Mouse (Mus musculus) lung, postnatal 4 days (tissue): ENCODE data around the gene 1700025C18Rik.

Source experiments
- DNase-seq, 2 experiments: peaks; one replicate each; pipeline ENCODE4 v3.0.0; 2021

1700025C18Rik gene

DNA sequence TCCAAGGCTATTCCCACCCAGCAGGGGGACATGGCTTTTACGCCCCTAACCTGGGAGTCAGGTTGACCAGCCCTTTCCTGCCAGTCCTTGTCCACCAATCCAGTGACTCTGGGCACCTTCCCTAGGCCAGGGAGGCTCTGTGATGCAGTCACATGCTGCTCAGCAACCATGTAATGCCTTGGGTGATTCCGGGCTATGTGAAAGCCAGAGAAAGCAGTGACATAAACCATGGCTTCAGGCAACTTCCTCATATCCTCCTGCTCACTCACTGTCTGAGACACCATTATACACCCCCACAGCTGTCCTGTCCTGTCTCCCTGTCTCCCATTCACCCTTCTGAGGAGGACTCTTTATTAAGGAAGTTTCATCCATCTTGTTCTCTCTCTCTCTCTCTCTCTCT is at the start of gene 1700025C18Rik:
1700025C18Rik (minus strand) TSS at position 101 of the 400 bp plus-strand sequence.
- DNase-seq: no peak

DNA sequence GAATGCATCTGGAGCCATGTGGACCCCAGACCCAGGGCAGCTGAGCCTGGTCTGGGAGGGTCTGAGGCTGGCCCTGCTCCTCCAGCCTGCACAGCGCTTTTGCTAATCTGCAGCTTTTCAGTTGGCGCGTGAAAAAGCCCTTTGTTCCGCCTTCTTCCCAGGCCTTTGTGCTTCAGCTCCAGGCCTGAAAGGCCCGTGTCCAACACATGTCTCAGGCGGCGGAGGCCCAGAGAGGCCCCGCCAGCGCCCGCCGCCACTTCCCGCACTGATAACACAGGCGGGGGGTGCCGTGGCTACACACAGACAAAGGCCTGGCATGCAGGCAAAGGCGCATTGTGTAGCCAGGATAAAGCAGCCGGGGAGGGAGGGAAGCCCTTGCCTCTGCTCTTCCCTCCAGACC is 45.5 kb upstream of the 1700025C18Rik start:
- DNase-seq: no peak

DNA sequence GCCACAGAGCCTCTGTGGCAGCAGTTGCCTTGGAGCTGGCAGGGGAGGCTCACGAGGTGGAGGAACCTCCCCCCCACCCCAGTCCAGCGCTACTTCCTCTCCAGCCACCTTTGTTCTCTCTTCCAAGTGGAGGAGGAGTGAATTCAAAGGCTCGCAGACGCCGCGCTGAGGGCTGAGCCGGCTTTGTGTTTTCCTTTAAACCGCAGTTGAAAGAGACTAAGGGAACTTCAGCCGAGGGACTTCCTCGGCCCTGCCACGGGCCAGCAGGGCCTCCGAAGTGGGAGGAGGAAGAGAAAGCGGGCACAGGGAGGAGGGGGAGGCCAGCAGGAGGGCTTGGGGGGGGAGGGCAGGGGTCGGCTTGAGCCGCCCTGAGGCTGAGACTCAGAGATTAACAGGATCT is 43.0 kb upstream of the 1700025C18Rik start:
- peak in 1 of 2 experiments; percentile 11 for DNase-seq

DNA sequence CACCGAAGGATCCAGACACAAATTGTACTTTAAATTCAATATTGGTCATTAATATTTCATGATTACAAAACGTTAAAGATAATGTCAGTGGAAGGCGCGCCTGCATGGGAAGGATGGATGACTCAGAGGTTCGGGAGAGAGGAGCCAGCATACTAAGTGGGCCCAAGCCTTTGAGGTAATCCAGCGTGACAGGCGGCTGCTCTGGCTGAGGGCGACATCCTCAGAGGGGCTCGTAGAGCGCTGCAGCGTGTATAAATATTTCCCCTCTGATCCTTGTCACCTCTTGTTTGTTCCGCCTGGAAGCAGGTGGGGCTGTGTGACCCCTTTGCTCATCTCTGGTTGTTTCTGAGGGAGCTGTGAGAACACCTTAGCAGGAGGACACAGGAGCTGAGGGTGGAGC is 40.9 kb upstream of the 1700025C18Rik start:
- DNase-seq: no peak

DNA sequence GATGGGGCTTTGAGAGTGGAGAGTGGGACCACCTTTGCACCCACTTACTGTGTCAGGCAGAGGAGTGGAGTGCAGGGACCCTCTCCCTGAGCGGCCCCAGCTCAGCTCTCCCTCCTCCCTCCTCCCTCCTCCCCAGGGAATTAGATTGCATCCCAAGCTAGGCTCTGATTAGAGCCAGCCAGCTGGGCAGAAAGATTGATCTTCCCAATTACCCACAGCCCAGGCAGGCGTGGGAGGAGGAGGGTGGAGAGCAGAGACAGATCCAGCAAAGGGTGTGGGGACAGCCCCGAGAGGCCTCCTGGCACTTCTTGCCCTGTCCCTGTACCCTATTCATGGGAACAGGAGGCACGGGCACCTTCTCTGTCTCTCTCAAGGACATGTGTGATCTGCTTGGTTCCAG is 38.6 kb upstream of the 1700025C18Rik start:
- no peak for DNase-seq

DNA sequence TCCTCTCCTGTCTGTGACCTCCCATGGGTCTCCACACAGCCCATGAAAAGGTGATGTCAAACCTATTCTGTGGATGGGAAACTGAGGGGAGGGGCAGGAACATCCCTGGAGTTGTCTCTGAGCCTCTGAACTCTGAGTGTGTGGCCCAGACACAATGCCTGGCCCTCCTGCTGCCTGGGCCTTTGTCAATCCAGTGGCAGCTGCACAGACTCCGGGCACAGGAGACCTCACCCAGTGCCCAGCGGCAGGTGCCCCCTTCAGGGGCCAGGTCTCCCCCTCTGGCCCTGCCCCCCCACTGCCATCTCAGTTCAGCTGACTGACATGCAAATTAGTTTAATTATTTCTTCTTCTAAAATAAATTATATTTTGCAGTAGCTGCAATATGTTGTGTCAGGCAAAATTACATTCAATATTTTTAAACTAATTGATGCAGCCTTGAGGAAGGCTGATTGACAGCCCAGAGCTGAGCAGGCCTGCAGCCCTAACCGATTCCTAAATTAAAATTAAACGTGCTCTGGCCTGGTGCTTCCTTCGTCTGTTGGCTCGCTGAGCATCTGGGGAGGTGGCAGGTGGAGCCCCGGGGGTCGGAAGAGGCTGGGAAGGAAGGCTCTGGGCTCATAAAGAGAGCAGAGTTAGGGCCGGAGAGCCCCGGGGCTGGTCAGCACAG is 36.5 kb upstream of the 1700025C18Rik start:
- no peak for DNase-seq

DNA sequence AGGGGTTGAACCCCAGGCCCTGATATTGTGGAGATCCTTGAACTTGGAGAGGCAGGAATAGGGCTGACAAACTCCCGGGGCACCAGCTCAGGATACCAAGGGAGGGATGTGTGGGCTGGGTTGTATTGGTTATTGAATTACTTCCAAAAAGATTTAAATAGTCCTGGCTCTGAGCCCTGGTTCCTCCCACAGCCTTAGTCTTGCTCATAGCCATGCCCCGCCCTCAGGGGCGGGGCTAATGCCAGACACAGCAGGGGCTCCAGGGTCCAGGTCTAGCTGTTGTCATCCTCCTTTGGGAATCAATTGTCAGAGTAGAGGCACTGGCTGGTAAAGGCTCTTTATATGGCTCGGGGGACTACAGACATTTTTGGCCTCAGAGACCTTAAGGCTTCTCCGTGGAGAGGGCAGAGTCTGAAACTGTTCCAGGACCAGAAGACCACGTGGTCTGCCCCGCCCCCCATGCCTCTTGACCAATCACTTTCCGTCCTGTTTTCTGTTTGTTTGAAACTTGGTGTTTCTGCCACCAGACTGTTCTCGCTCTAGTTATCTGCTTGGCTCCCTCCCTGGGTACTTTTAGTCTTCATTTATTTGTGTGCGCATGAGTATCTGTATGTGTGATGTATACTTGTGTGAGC is 30.8 kb upstream of the 1700025C18Rik start:
- peak in 1 of 2 experiments; percentile 22 for DNase-seq

DNA sequence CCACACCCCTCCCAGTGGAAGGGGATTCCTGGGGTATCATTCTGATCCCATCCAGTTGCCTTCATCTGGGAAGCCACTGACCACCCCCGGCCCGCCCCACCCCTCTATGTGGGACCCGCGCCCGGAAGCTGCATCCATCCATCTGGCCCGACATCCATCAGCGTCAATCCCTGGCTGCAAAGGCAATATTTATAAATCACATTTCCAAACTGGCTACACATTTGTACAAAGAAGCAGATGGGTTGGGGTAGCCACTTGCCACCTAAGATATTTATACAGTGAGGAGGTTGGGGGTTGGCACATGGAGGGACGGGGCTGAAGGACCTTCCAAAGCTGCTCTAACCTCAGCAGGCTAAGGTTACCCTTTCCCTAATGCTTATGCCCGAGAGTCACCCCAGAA is 30.2 kb upstream of the 1700025C18Rik start:
- no peak for DNase-seq

DNA sequence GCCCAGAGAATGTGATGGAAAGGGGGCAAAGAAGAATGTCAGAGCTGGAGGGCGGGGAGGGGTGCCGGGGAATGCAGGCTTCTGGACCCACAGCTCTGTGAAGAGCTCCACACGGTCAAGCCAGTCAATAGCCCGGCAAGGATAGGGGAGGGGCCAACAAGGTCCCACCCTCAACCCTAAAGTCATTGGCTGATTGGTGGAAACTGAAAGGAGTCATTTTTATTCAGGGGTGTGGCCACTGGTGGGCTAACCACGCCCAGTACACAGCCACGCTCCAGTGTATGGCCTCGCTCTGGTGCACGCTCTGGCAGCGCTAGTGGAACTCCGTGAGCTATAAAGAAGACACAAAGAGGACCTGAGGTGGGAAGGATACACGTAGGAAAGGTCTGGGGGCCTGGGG is 23.2 kb upstream of the 1700025C18Rik start:
- no peak for DNase-seq

DNA sequence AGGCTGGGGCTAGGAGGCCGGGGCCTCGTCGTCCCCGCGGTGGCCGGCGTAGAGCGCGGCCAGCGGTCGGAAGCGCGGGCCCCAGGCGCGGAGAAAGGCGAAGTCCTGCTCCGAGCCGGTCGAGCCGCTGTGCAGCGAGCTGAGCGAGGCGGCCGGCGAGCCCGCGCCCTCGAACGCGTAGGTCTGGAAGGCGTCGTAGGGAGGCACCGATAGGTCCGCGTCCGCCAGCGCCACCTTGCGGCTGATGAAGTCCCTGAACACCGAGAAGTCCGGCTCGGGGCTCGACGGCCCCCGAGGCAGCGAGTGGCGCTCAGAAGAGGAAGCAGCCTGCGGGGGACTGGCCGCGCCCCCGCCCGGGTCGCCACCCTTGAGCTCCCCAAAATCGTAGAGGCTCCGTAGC is 21.6 kb upstream of the 1700025C18Rik start:
- peak; percentile 86 to 90 for DNase-seq

DNA sequence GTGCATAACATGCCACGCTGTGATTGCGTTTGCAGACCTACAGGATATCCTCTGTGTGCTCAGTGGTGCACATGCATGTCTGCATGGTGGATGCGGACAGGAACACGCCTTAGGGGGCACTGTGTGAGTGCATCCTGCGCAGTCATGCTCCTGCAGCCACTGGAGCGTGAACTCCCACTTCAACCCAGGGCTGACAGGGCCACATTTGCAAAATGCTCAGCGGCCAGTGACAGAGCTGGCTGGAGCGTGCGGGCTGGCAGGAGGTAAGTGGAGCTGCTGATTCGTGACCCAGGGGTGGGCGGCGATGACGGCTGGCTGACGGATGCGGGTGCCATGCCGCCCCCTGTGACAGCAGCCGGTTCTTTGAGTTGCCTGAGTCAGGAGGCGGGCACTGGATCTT is 16.0 kb upstream of the 1700025C18Rik start:
- DNase-seq: no peak

DNA sequence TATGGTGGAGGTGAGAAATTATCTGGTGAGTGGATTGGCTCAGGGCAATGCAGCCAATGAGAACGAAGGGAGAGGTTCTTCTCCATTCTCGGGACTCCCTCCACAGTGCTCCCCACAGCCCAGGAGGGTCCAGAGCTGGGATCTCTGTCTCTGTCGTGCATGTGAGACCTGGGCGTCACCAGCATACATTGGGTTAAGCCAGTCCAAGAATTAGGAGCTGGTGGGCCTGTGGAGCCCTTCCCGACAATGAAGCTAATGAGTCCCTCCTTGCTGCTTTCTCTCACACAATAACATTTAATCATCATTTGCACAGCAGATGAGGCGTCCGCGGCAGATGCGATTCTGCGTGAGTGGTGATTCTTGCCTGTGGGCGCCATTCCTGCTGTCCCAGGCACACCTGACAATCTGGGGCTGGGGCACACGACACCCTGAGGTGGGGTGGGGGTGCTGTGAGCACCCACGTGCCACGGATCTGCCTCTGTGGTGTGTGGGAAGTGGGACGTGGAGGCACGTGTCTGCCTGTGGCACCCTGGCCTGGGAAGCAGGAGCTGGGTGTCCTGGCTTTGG is 15.0 kb upstream of the 1700025C18Rik start:
- no peak for DNase-seq

DNA sequence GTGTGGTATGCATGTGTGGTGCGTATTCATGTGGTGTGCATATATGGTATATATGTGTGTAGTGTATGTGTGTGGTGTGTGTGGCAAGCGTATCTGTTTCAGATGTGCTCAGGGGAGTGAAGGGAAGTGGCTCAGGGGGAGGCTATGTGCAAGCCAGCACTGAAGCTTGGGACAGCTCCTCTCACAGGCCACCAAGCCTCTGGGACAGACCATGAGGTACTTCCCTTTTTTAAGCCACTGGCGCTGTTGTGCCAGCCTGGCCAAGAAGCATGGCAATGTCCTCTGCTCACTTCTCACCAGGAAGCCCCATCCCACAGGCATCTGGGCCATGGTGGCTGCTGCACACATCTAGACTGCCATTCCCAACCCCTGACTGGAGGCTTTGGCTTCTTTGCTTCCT is 12.4 kb upstream of the 1700025C18Rik start:
- DNase-seq: no peak

DNA sequence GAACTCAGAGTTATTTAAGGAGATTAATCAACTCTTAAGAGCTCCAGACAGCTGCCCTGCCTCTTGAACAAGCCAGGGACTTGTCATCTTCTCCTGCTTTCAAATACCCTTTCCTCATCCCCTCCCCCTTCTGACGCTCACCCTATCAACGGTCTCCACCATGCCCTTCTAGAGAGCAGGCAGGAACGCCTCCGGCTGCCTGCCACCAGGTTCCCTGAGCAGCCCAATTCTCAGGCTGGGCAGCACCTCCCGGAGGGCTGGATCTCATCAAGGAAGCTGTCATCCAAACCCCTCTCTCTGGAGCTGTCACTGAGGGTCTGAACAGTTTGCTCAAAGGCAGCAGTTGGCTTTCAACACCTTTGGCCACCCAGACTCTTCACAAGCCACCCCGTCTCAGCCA is 10.2 kb upstream of the 1700025C18Rik start:
- DNase-seq: no peak

DNA sequence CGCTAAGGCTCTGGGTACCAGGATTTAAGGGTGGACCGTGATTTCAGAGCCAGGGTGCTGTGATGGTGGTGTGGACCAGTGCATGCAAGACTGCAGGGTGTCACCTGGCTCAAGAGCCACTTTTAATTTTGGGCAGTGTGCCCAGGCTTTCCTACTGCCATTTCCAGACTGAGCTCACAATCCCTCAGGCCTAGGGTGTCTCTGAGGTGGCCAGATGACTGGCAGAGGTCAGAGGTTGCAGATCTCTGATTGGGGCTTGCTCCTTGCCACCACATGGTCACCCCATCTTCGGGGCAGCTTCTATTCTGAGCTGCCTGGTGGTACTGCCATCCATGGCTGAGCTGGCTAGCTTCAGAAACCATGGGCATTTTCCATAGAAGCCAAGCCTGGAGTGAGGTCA is 8.3 kb upstream of the 1700025C18Rik start:
- no peak for DNase-seq

DNA sequence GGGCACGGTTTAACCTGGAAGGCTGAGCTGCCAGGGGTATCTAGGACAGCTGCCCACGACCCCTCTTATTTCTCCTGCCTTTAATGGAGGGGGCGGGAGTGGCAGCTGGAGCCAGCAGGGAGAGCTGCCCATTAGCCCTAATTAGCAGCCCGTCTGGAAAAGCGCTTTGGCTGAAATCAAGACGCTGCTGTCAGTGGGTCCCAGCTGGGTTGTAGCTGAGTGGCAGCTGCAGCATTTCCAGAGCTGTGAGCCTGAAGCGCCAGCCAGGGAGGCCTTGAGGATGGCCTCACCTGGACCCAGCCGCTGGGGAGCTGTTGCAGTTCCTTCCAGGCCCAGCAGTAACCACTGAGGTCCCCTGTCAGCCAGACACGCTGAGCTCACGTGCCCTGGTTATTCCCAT is 5.8 kb upstream of the 1700025C18Rik start:
- DNase-seq: peak in 1 of 2 experiments; percentile 62

DNA sequence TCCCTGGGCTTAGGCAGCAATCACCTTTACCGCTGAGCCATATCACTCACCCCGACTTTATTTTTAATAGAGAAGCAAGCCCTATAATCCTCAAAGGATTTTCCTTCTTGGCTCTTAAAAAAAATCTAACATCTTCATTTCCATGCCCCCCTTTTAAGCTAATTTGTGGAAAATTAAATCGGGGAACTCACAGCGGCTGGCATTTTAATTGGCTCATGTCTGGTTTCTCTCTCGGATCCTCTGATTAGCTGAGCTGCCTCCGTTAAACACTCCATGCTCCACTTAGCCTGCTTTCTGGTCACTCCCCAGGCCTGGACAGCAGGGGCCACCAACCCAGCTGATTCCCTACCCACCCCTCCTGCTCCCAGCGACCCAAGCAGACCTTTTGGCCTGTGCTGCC is 1.8 kb upstream of the 1700025C18Rik start:
- DNase-seq: no peak

DNA sequence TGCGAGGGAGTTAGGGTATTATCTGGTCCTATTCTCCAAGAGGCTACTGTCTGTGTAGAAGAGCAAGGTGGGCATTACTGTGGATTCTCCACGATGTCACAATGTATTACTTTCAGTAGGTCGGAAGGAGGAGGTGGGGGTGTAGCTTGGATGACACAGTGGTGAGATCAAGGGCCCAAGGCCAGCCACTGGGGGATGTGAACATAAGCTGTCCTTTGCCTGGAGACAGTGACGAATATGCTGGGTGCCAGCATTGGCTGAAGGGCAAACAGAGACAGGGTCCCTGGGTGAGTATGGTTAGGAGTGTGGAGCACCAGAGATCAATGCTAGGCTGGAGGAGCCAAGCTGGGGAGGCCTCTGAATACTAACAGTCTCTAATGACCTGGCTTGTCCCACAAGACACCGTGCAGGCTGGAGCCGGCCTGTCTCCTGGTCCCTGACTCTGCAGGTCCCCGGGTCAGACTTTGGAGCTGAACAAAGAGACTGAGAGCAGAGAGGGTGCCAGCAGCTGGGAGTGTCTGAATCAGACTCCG is 949 bp upstream of the 1700025C18Rik start:
- DNase-seq: no peak

DNA sequence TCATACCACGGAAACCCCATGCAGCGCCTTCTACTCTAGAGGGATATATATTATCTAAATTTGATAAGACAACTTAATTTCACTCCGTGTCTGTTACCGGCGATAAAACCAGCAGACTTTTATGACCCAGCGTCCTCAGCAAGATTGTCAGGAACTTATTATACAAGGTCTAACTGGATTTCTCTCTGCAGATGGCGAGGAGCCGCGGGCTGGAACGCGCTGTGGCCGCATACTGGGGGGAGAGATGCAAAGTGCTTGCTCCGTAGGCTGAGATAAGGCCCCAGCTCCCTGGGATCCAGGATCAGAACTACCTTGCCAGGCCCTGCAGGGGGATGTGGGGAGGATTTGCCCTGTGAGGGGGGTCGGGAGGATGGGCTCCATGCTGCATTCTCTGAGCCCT is 1.1 kb downstream of the 1700025C18Rik start:
- no peak for DNase-seq

DNA sequence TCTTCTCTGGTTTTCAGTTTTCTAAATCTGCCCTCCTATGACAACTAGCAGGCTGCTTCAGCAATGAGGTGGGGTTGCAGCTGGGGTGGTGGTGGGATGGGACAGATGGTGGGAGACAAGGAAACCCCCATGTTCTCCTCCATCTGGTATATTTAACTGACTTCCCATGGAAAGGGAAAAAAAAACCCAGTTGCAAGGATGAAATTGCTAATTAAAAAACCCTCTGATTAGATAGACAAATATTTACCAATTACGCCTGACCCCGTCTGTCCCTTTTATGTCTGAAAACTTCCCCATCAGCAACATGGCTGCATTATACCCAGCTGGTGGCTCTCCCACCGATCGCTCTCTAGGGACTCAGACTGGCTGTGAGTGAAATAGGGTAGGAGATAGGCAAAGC is 3.9 kb downstream of the 1700025C18Rik start:
- DNase-seq: no peak

DNA sequence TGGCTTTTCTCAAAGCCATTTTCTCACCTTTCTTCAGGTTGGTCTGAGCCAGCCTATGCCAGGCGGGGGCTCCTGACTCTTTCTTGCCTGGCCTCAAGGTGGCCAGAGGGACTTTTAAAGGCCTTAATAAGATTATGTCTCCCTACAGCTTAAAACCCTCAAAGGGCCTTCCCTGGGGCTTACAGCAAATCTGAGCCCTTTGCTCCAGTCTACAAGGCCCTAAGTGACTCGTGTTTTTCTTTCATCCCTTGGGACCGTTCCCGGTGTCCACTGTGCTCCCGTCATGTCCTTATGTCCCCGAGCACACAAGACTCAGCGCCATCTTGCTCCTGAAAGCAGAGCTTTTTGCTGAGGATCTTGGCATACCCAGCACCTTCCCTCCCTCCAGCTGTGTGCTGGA is 9.3 kb downstream of the 1700025C18Rik start:
- DNase-seq: no peak

DNA sequence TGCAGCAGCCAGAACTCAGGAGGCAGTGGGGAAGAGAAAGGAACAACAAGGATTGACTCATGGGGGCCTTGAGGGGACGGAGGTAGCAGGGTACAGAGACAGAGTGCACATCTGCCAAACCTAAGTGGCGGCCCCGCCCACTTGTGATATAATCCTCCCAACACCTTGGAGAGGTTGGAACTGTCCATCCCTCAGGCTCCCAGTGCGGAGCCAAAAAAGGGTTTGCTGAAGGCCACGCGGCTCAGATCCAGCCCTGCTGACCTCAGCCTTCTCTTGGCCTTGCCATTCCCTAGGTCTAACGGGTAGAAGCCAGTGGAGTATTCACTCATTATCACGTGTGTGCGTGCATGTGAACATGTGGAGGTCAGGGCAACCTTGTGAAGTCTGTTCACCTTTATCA is 9.9 kb downstream of the 1700025C18Rik start:
- no peak for DNase-seq

DNA sequence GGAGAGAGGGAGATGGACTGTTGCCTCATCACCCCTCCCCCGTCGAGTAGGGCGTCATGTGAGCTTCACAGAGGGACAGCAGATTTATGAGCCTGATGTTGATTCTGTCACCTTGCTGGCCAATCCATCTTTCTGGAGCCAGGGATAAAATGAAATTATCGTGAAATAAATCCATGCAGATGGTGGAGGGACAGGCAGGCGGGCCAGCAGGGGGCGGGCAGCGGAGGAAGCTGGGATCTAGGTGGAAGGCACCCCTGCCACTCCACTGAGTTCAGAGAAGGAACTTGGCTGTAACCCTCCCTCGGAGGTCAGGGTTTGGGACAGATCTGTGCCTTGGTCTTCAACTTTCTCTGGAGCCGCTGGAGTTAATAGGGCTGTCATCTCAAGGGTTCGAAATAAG is 11.9 kb downstream of the 1700025C18Rik start:
- peak in 1 of 2 experiments; percentile 32 for DNase-seq

DNA sequence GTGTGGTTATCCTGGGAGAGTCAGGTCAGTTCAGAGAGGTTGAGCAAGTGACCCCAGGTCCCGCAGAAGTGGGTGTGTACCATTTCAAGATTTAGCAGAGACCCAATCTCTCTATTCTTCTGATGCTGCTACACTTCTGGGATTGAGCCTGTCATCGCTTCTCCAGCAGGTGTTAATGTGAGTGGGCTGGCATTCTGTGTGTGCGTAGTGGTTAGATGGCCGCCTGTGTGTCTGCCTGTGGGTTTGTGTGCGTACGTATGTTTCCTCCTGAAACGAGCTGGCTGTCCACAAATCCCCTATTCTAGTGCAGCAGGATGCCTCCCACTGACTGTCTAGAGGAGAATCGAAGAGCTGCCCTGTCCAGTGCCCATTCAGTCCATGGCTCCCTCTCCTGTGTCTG is 12.5 kb downstream of the 1700025C18Rik start:
- no peak for DNase-seq
